In genomic region chr6:14540333-14540732, GRCm38 (mm10) we compare ENCODE assay signal across 24 mouse cellular contexts.
DNase-seq lines count a peak whose midpoint lies in the region; ATAC-seq lines count a peak whose summit lies in the region.
"Had no signal": no experiment of that assay in that cellular context is flagged by ENCODE, and none has a peak within 500 bp of the region (broad histone marks: within the 10 kb centered on the region; RNA-seq: fewer than 3 reads in every experiment).

No protein-coding gene starts in this region.

- no peaks in the 10 kb centered on the region for H3K27me3 ChIP-seq in hindbrain, embryonic 14.5 days (ENCODE audit: control insufficient read depth, insufficient read depth, low read length)
- no peaks in the 10 kb centered on the region for H3K27me3 ChIP-seq in hindbrain, embryonic 10.5 days (ENCODE audit: insufficient read depth, poor library complexity, severe bottlenecking)
- no peaks in the 10 kb centered on the region for H3K27me3 ChIP-seq in hindbrain, embryonic 16.5 days (replicated peaks; ENCODE audit: control insufficient read depth, insufficient read depth, low read length)
- no peaks in the 10 kb centered on the region for H3K27me3 ChIP-seq in hindbrain, embryonic 12.5 days
- H3K27me3 ChIP-seq in neural tube, embryonic 14.5 days (ENCODE audit: control insufficient read depth, insufficient read depth, low read length), result no peaks in the 10 kb centered on the region
- H3K27me3 ChIP-seq: CH12.LX; embryonic facial prominence, embryonic 12.5 days; forebrain, embryonic 13.5 days; forebrain, embryonic 15.5 days; Patski had no signal

- H3K4me2 ChIP-seq in hindbrain, embryonic 14.5 days (replicated peaks), result no peak overlapping the region
- no peak overlapping the region for H3K4me2 ChIP-seq in hindbrain, embryonic 16.5 days (ENCODE audit: low read length)
- no peak overlapping the region for H3K4me2 ChIP-seq in hindbrain, embryonic 12.5 days (replicated peaks)
- no peak overlapping the region for H3K4me2 ChIP-seq in neural tube, embryonic 14.5 days (ENCODE audit: low read depth, low read length)
- H3K4me2 ChIP-seq: embryonic facial prominence, embryonic 12.5 days; forebrain, embryonic 13.5 days; forebrain, embryonic 15.5 days had no signal

- H3K27ac ChIP-seq in hindbrain, embryonic 14.5 days, result no peak overlapping the region
- no peak overlapping the region for H3K27ac ChIP-seq in hindbrain, embryonic 10.5 days
- no peak overlapping the region for H3K27ac ChIP-seq in hindbrain, embryonic 16.5 days (ENCODE audit: low read depth, low read length)
- no peak overlapping the region for H3K27ac ChIP-seq in hindbrain, embryonic 12.5 days
- H3K27ac ChIP-seq in neural tube, embryonic 14.5 days (ENCODE audit: low read depth, low read length), result no peak overlapping the region
- H3K27ac ChIP-seq: embryonic facial prominence, embryonic 10.5 days; embryonic facial prominence, embryonic 12.5 days; forebrain, embryonic 13.5 days; forebrain, embryonic 15.5 days had no signal

- 91% methylated on average over 5 of the region's 5 CpGs for WGBS in hindbrain, embryonic 14.5 days
- WGBS in hindbrain, embryonic 10.5 days, result 90% methylated on average over 5 of the region's 5 CpGs
- 82% methylated on average over 5 of the region's 5 CpGs for WGBS in hindbrain, embryonic 16.5 days
- 94% methylated on average over 5 of the region's 5 CpGs for WGBS in hindbrain, embryonic 12.5 days
- whole genome bisulfite sequencing in neural tube, embryonic 14.5 days, result 70% methylated on average over 5 of the region's 5 CpGs

- no peak overlapping the region for H3K9ac ChIP-seq in hindbrain, embryonic 14.5 days
- H3K9ac ChIP-seq in hindbrain, embryonic 16.5 days (ENCODE audit: low read depth, low read length), result no peak overlapping the region
- no peak overlapping the region for H3K9ac ChIP-seq in hindbrain, embryonic 12.5 days
- no peak overlapping the region for H3K9ac ChIP-seq in neural tube, embryonic 14.5 days (replicated peaks; ENCODE audit: low read depth, low read length)
- H3K9ac ChIP-seq: embryonic facial prominence, embryonic 12.5 days; forebrain, embryonic 13.5 days; forebrain, embryonic 15.5 days had no signal

- H3K9me3 ChIP-seq in hindbrain, embryonic 14.5 days (ENCODE audit: control insufficient read depth, low read length), result no peaks in the 10 kb centered on the region
- H3K9me3 ChIP-seq in hindbrain, embryonic 10.5 days, result no peaks in the 10 kb centered on the region
- H3K9me3 ChIP-seq in hindbrain, embryonic 16.5 days (ENCODE audit: control insufficient read depth, low read length), result no peaks in the 10 kb centered on the region
- no peaks in the 10 kb centered on the region for H3K9me3 ChIP-seq in hindbrain, embryonic 12.5 days (replicated peaks)
- H3K9me3 ChIP-seq in neural tube, embryonic 14.5 days (ENCODE audit: control insufficient read depth, low read length), result no peaks in the 10 kb centered on the region
- H3K9me3 ChIP-seq: embryonic facial prominence, embryonic 10.5 days; embryonic facial prominence, embryonic 12.5 days; forebrain, embryonic 13.5 days; forebrain, embryonic 15.5 days; G1E had no signal

- ATAC-seq in hindbrain, embryonic 14.5 days (ENCODE audit: low FRiP score), result peak; percentile 40; the same call in 1 of the 2 replicates
- ATAC-seq in hindbrain, embryonic 16.5 days, result peak; percentile 40; the same call in 1 of the 2 replicates
- ATAC-seq in hindbrain, embryonic 12.5 days (ENCODE audit: low FRiP score), result no peak
- ATAC-seq in neural tube, embryonic 14.5 days (ENCODE audit: low read depth), result peak; percentile 88
- ATAC-seq: activated CD4-positive, CD25-positive, alpha-beta regulatory T cell, adult 4 months; CD4-positive, CD25-positive, alpha-beta regulatory T cell, adult 4 months; forebrain, embryonic 13.5 days; forebrain, embryonic 15.5 days; Patski had no signal

- DNase-seq in hindbrain, embryonic 14.5 days (ENCODE audit: low spot score), result no peak
- DNase-seq in hindbrain, embryonic 10.5 days (ENCODE audit: low spot score), result no peak
- DNase-seq in heart, adult 11 months, result no peak
- DNase-seq: adrenal gland, adult 8-10 months; adrenal gland, postnatal 14 days; adrenal gland, postnatal 36 days; B cell, adult 2 months; cerebellum, adult 11-12 months; cerebellum, adult 2 months; cerebellum, adult 9-10 months; cerebellum, postnatal 10 days; cerebellum, postnatal 25 days had no signal

- no peaks in the 10 kb centered on the region for H3K36me3 ChIP-seq in hindbrain, embryonic 14.5 days (replicated peaks; ENCODE audit: control insufficient read depth, insufficient read depth)
- no peaks in the 10 kb centered on the region for H3K36me3 ChIP-seq in hindbrain, embryonic 10.5 days
- H3K36me3 ChIP-seq in hindbrain, embryonic 16.5 days (ENCODE audit: control insufficient read depth, insufficient read depth, low read length), result no peaks in the 10 kb centered on the region
- H3K36me3 ChIP-seq in hindbrain, embryonic 12.5 days, result no peaks in the 10 kb centered on the region
- H3K36me3 ChIP-seq in neural tube, embryonic 14.5 days (ENCODE audit: control insufficient read depth, insufficient read depth, low read length), result no peaks in the 10 kb centered on the region
- H3K36me3 ChIP-seq: embryonic facial prominence, embryonic 10.5 days; embryonic facial prominence, embryonic 12.5 days; forebrain, embryonic 15.5 days; G1E had no signal

- no peaks in the 10 kb centered on the region for H3K4me1 ChIP-seq in hindbrain, embryonic 14.5 days (replicated peaks; ENCODE audit: control insufficient read depth, insufficient read depth, low read length)
- H3K4me1 ChIP-seq in hindbrain, embryonic 10.5 days (replicated peaks), result no peaks in the 10 kb centered on the region
- H3K4me1 ChIP-seq in hindbrain, embryonic 16.5 days (ENCODE audit: control insufficient read depth, insufficient read depth, low read depth, low read length), result no peaks in the 10 kb centered on the region
- H3K4me1 ChIP-seq in hindbrain, embryonic 12.5 days, result no peaks in the 10 kb centered on the region
- no peaks in the 10 kb centered on the region for H3K4me1 ChIP-seq in neural tube, embryonic 14.5 days (ENCODE audit: control insufficient read depth, insufficient read depth, low read length)
- H3K4me1 ChIP-seq: embryonic facial prominence, embryonic 10.5 days; embryonic facial prominence, embryonic 12.5 days; forebrain, embryonic 13.5 days; forebrain, embryonic 15.5 days had no signal

- no peak overlapping the region for H3K4me3 ChIP-seq in hindbrain, embryonic 14.5 days (replicated peaks; ENCODE audit: low read length)
- H3K4me3 ChIP-seq in hindbrain, embryonic 10.5 days, result no peak overlapping the region
- no peak overlapping the region for H3K4me3 ChIP-seq in hindbrain, embryonic 16.5 days (ENCODE audit: low read length)
- H3K4me3 ChIP-seq in hindbrain, embryonic 12.5 days, result no peak overlapping the region
- no peak overlapping the region for H3K4me3 ChIP-seq in neural tube, embryonic 14.5 days (ENCODE audit: low read depth, low read length)
- H3K4me3 ChIP-seq: embryonic facial prominence, embryonic 10.5 days; embryonic facial prominence, embryonic 12.5 days; forebrain, embryonic 13.5 days; forebrain, embryonic 15.5 days had no signal
